Mouse (Mus musculus): ENCODE results near the gene Zfp526. TPM values are rescaled to one million over a fixed set of nuclear protein-coding genes. Genes with fewer than 3 reads are reported as not detected.
A peak's percentile ranks its signal among the peaks of the same experiment; 100 is the strongest.

The Zfp526 gene
- total and polyA plus RNA-seq, 3 experiments: 9.5 to 14.8 TPM; not detected in 1

- H3K36me3 ChIP-seq (ENCODE audit: control insufficient read depth in 1 of 2, insufficient read depth in 2 of 2, low read length in 2 of 2): peaks cover 3 to 21% of the 10 kb centered on the region in 2 experiments; a peak in 2 of 4 replicates
- TF ChIP-seq CHD2 (IDR thresholded peaks at IDR 0.05; ENCODE audit: low read length) (0 out of 2 replicates have a peak, but pooled peaks have one; percentile 7), SIN3A (IDR thresholded peaks at IDR 0.05; ENCODE audit: low read length) (peak; percentile 75), CHD1 (IDR thresholded peaks at IDR 0.05; ENCODE audit: low read depth, low read length) (peak; percentile 97; the same call in 1 of the 2 replicates), NRF1 (IDR thresholded peaks at IDR 0.05; ENCODE audit: insufficient read depth, low read depth, low read length, poor library complexity, severe bottlenecking) (0 out of 2 replicates have a peak, but pooled peaks have one; percentile 26), MAZ (IDR thresholded peaks at IDR 0.05; ENCODE audit: low read depth, low read length) (peak; percentile 75; the same call in 1 of the 2 replicates), RCOR1 (IDR thresholded peaks at IDR 0.05; ENCODE audit: low read depth, low read length) (no peak), MYC (IDR thresholded peaks at IDR 0.05; ENCODE audit: low read depth, low read length) (peak; percentile 82), TCF12 (IDR thresholded peaks at IDR 0.05; ENCODE audit: low read depth, low read length) (0 out of 2 replicates have a peak, but pooled peaks have one; percentile 29), BHLHE40 (IDR thresholded peaks at IDR 0.05; ENCODE audit: borderline replicate concordance, low read depth, low read length) (peak; percentile 98), POLR2A (IDR thresholded peaks at IDR 0.05; ENCODE audit: control insufficient read depth in 1 of 2, insufficient read depth in 1 of 2, low read depth in 1 of 2, low read length in 2 of 2, poor library complexity in 1 of 2) (peak in 1 of 2 experiments; percentile 7; a peak in 2 of 4 replicates), MAFK (IDR thresholded peaks at IDR 0.05; ENCODE audit: borderline replicate concordance, low read depth, low read length) (no peak), KAT2A (conservative IDR thresholded peaks at IDR 0.05; ENCODE audit: low read depth, low read length) (no peak), MAX (IDR thresholded peaks at IDR 0.05; ENCODE audit: low read length) (peak; percentile 95), ETS1 (IDR thresholded peaks at IDR 0.05; ENCODE audit: low read depth, low read length) (peak; percentile 31; the same call in 1 of the 2 replicates), SMC3 (IDR thresholded peaks at IDR 0.05; ENCODE audit: low read depth, low read length) (0 out of 2 replicates have a peak, but pooled peaks have one; percentile 17), USF1 (IDR thresholded peaks at IDR 0.05; ENCODE audit: low read depth, low read length) (peak; percentile 79), MYB (IDR thresholded peaks at IDR 0.05; ENCODE audit: low read depth, low read length) (no peak), MXI1 (IDR thresholded peaks at IDR 0.05; ENCODE audit: low read depth, low read length) (peak; percentile 94), ZKSCAN1 (IDR thresholded peaks at IDR 0.05; ENCODE audit: low read depth, low read length) (no peak)
- H3K27ac ChIP-seq (ENCODE audit: control insufficient read depth, low read depth, low read length): peak within 1 kb of the TSS; percentile 95
- H3K79me2 ChIP-seq (ENCODE audit: control insufficient read depth, insufficient read depth, low read length, poor library complexity): peaks cover 37% of the 10 kb centered on the region
- H3K27me3 ChIP-seq (ENCODE audit: control insufficient read depth in 1 of 2, insufficient read depth in 2 of 2, low read length in 2 of 2): no peaks in the 10 kb centered on the region
- peak within 1 kb of the TSS; percentile 85 for H3K9ac ChIP-seq (ENCODE audit: control insufficient read depth, low read depth, low read length, poor library complexity, severe bottlenecking)
- H3K9me3 ChIP-seq (replicated peaks; ENCODE audit: insufficient read depth, low read length): no peaks in the 10 kb centered on the region
- peak within 1 kb of the TSS; percentile 87 to 90 for H3K4me3 ChIP-seq (ENCODE audit: control insufficient read depth in 1 of 2, insufficient read depth in 1 of 2, low read depth in 2 of 2, low read length in 2 of 2)
- H3K4me1 ChIP-seq (ENCODE audit: control insufficient read depth in 1 of 2, insufficient read depth in 2 of 2, low read length in 2 of 2): peaks cover 0 to 19% of the 10 kb centered on the region in 2 experiments; a peak in 3 of 4 replicates
- peak; percentile 86 for DNase-seq (ENCODE audit: low read depth, low spot score)
These were observed 646 bp upstream of the Zfp526 start, which contains the start of gene Dedd2 for GRCm38 (mm10) chr7:25220457-25221101. Gene Dedd2 (minus strand): TSS chr7:25220615.
